In the genomic region with DNA sequence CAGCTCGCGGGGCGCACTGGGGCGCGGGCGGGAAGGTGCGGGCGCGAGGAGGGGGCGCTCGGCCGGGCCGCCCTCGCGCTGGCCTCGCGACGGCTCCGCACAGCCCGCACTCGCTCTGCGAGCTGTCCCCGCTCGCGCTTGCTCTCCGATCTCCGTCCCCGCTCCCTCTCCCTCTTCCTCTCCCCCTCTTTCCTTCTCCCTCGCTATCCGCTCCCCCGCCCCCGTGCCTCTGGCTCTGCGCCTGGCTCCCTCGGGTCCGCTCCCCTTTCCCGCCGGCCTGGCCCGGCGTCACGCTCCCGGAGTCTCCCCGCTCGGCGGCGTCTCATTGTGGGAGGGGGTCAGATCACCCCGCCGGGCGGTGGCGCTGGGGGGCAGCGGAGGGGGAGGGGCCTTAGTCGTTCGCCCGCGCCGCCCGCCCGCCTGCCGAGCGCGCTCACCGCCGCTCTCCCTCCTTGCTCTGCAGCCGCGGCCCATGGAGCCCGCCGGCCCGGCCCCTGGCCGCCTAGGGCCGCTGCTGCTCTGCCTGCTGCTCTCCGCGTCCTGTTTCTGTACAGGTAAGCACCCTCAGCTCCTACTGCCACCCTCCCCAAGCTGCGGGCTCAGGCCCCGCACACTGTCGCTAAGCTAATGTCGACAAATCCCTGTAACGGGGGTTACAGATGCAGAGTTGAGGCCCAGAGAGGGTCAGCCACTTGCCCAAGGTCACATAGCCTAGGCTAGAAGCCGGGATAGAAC, we compare ENCODE assay signal across 8 mouse cellular contexts. TPM values are rescaled to one million over a fixed set of nuclear protein-coding genes. Genes with fewer than 3 reads are reported as not detected.
DNase-seq lines count a peak whose midpoint lies in the region; ATAC-seq and TF ChIP-seq lines count a peak whose summit lies in the region.

No protein-coding gene starts in this region.

- peak; percentile 7 for DNase-seq in thymus, adult 2 months
- DNase-seq in thymus, postnatal 0 days (ENCODE audit: low spot score) = no peak
- DNase-seq in forebrain, embryonic 11.5 days (ENCODE audit: low spot score) = peak; percentile 87
- DNase-seq in kidney, postnatal 10 days = peak; percentile 90
- DNase-seq in testis, postnatal 14 days (ENCODE audit: low spot score) = peak; percentile 63

- H3K27me3 ChIP-seq in thymus, adult 2 months (ENCODE audit: control insufficient read depth, insufficient read depth, low read length) = peaks cover 4% of the 10 kb centered on the region; the same call in 1 of the 2 replicates
- H3K27me3 ChIP-seq in forebrain, embryonic 11.5 days (ENCODE audit: control insufficient read depth, insufficient read depth, low read length) = no peaks in the 10 kb centered on the region
- H3K27me3 ChIP-seq in heart, embryonic 13.5 days (replicated peaks) = no peaks in the 10 kb centered on the region
- H3K27me3 ChIP-seq in liver, embryonic 12.5 days (replicated peaks) = peaks cover 40% of the 10 kb centered on the region
- peaks cover 4% of the 10 kb centered on the region; the same call in 1 of the 2 replicates for H3K27me3 ChIP-seq in neural tube, embryonic 13.5 days

- no peak for TF ChIP-seq CTCF in thymus, adult 2 months (IDR thresholded peaks at IDR 0.05; ENCODE audit: borderline replicate concordance, control insufficient read depth, extremely low read depth, insufficient read depth, low read length, poor library complexity)

- H3K36me3 ChIP-seq in thymus, adult 2 months (ENCODE audit: control insufficient read depth, insufficient read depth, low read length) = no peaks in the 10 kb centered on the region
- no peaks in the 10 kb centered on the region for H3K36me3 ChIP-seq in forebrain, embryonic 11.5 days (ENCODE audit: control insufficient read depth, insufficient read depth, low read length)
- no peaks in the 10 kb centered on the region for H3K36me3 ChIP-seq in heart, embryonic 13.5 days
- H3K36me3 ChIP-seq in liver, embryonic 12.5 days = no peaks in the 10 kb centered on the region
- no peaks in the 10 kb centered on the region for H3K36me3 ChIP-seq in neural tube, embryonic 13.5 days

- H3K9ac ChIP-seq in forebrain, embryonic 11.5 days (ENCODE audit: low read length) = peak overlapping the region; percentile 80
- peak overlapping the region; percentile 92 for H3K9ac ChIP-seq in heart, embryonic 13.5 days
- peak overlapping the region; percentile 64 for H3K9ac ChIP-seq in liver, embryonic 12.5 days
- H3K9ac ChIP-seq in neural tube, embryonic 13.5 days = peak overlapping the region; percentile 91

- peaks cover 4% of the 10 kb centered on the region; the same call in 1 of the 2 replicates for H3K4me1 ChIP-seq in thymus, adult 2 months (replicated peaks; ENCODE audit: control insufficient read depth, insufficient read depth, low read length)
- H3K4me1 ChIP-seq in forebrain, embryonic 11.5 days (replicated peaks; ENCODE audit: control insufficient read depth, insufficient read depth, low read length) = peaks cover 17% of the 10 kb centered on the region; the same call in 1 of the 2 replicates
- peaks cover 54% of the 10 kb centered on the region for H3K4me1 ChIP-seq in heart, embryonic 13.5 days
- peaks cover 21% of the 10 kb centered on the region for H3K4me1 ChIP-seq in liver, embryonic 12.5 days
- H3K4me1 ChIP-seq in neural tube, embryonic 13.5 days (replicated peaks) = peaks cover 44% of the 10 kb centered on the region

- H3K4me3 ChIP-seq in thymus, adult 2 months (ENCODE audit: control insufficient read depth, insufficient read depth, low read length) = peak overlapping the region; percentile 40
- peak overlapping the region; percentile 66 for H3K4me3 ChIP-seq in forebrain, embryonic 11.5 days (ENCODE audit: low read depth, low read length)
- H3K4me3 ChIP-seq in heart, embryonic 13.5 days = peak overlapping the region; percentile 85
- peak overlapping the region; percentile 63 for H3K4me3 ChIP-seq in liver, embryonic 12.5 days
- peak overlapping the region; percentile 69 for H3K4me3 ChIP-seq in neural tube, embryonic 13.5 days

- peak; percentile 73 for ATAC-seq in forebrain, embryonic 11.5 days (replicated peaks; ENCODE audit: low FRiP score)
- peak; percentile 64; the same call in 1 of the 2 replicates for ATAC-seq in heart, embryonic 13.5 days (ENCODE audit: extremely low read depth, insufficient number of reproducible peaks, low FRiP score, low TSS enrichment)
- peak; percentile 42; the same call in 1 of the 2 replicates for ATAC-seq in liver, embryonic 12.5 days
- peak; percentile 88 for ATAC-seq in neural tube, embryonic 13.5 days (ENCODE audit: low read depth)

- H3K9me3 ChIP-seq in forebrain, embryonic 11.5 days (ENCODE audit: control insufficient read depth, low read length) = no peaks in the 10 kb centered on the region
- H3K9me3 ChIP-seq in heart, embryonic 13.5 days = no peaks in the 10 kb centered on the region
- no peaks in the 10 kb centered on the region for H3K9me3 ChIP-seq in liver, embryonic 12.5 days (replicated peaks)
- H3K9me3 ChIP-seq in neural tube, embryonic 13.5 days = no peaks in the 10 kb centered on the region

- H3K27ac ChIP-seq in thymus, adult 2 months (ENCODE audit: control insufficient read depth, insufficient read depth, low read length) = peak overlapping the region; percentile 15; the same call in 1 of the 2 replicates
- H3K27ac ChIP-seq in forebrain, embryonic 11.5 days (ENCODE audit: low read depth, low read length) = peak overlapping the region; percentile 55
- H3K27ac ChIP-seq in heart, embryonic 13.5 days (replicated peaks) = peak overlapping the region; percentile 96
- peak overlapping the region; percentile 85 for H3K27ac ChIP-seq in liver, embryonic 12.5 days
- H3K27ac ChIP-seq in neural tube, embryonic 13.5 days (replicated peaks) = peak overlapping the region; percentile 89

- WGBS in thymus, adult 2 months = 1% methylated on average over 75 of the region's 77 CpGs
- under 1% methylated on average over 60 of the region's 77 CpGs for WGBS in forebrain, embryonic 11.5 days
- WGBS in heart, embryonic 13.5 days = 1% methylated on average over 37 of the region's 77 CpGs
- 1% methylated on average over 30 of the region's 77 CpGs for WGBS in liver, embryonic 12.5 days (ENCODE audit: insufficient replicate concordance)
- WGBS in neural tube, embryonic 13.5 days = under 1% methylated on average over 62 of the region's 77 CpGs

- H3K4me2 ChIP-seq in forebrain, embryonic 11.5 days (ENCODE audit: low read depth, low read length, severe bottlenecking) = peak overlapping the region; percentile 87
- peak overlapping the region; percentile 90 for H3K4me2 ChIP-seq in heart, embryonic 13.5 days
- peak overlapping the region; percentile 74 for H3K4me2 ChIP-seq in liver, embryonic 12.5 days
- H3K4me2 ChIP-seq in neural tube, embryonic 13.5 days = peak overlapping the region; percentile 88

- TF ChIP-seq POLR2A in thymus, adult 2 months (IDR thresholded peaks at IDR 0.05; ENCODE audit: control insufficient read depth, extremely low read depth, insufficient read depth, low read length, poor library complexity) = no peak

RNA-seq across cellular contexts. Expression of a gene that starts 0.7 kb away (rescaled TPM):
- polyA plus RNA-seq in thymus, adult 2 months (2012; rRNA removed) = 56.0 and 63.1 TPM in 2 replicates
- 20.5 and 22.5 TPM in 2 replicates for polyA plus RNA-seq in thymus, postnatal 0 days (2015; fragmentation: Nextera tagmentation; extraction: Ambion mirVana)
- polyA plus RNA-seq in forebrain, embryonic 11.5 days (2014; fragmentation: Nextera tagmentation; extraction: Ambion mirVana) = 18.7 and 22.5 TPM in 2 replicates
- polyA plus RNA-seq in heart, embryonic 13.5 days (2015; fragmentation: Nextera tagmentation; extraction: Ambion mirVana) = 14.4 and 17.6 TPM in 2 replicates
- 20.7 and 22.6 TPM in 2 replicates for polyA plus RNA-seq in liver, embryonic 12.5 days (2016; fragmentation: Nextera tagmentation; extraction: Ambion mirVana)
- polyA plus RNA-seq in neural tube, embryonic 13.5 days (2015; fragmentation: Nextera tagmentation; extraction: Ambion mirVana) = 24.4 and 24.9 TPM in 2 replicates

RNA-seq across cellular contexts. Expression of a gene that starts 56.9 kb away (rescaled TPM):
- 0.12 TPM in 1 of 2 replicates, not detected in the other for polyA plus RNA-seq in thymus, adult 2 months (2012; rRNA removed)
- 0.06 TPM in 1 of 2 replicates, not detected in the other for polyA plus RNA-seq in thymus, postnatal 0 days (2015; fragmentation: Nextera tagmentation; extraction: Ambion mirVana)
- polyA plus RNA-seq in forebrain, embryonic 11.5 days (2014; fragmentation: Nextera tagmentation; extraction: Ambion mirVana) = not detected in 2 replicates
- not detected in 2 replicates for polyA plus RNA-seq in heart, embryonic 13.5 days (2015; fragmentation: Nextera tagmentation; extraction: Ambion mirVana)
- polyA plus RNA-seq in liver, embryonic 12.5 days (2016; fragmentation: Nextera tagmentation; extraction: Ambion mirVana) = not detected in 2 replicates
- polyA plus RNA-seq in neural tube, embryonic 13.5 days (2015; fragmentation: Nextera tagmentation; extraction: Ambion mirVana) = not detected in 2 replicates

Comparison
In these comparisons a context has a peak if more than half of its experiments do, and no peak if none do; other contexts are left out.
1. H3K27ac ChIP-seq: peak in every context shown above with its lines; median percentile 96 in heart, embryonic 13.5 days; 89 in neural tube, embryonic 13.5 days; 85 in liver, embryonic 12.5 days; 55 in forebrain, embryonic 11.5 days; 15 in thymus, adult 2 months.